Mouse (Mus musculus): ENCODE measurements around the gene Hist1h4h. TPM values are rescaled to one million over a fixed set of nuclear protein-coding genes. Genes with fewer than 3 reads are reported as not detected.

Gene Hist1h4h
- 5,750 and 5,753 TPM in 2 replicates for total RNA-seq (2012; rRNA removed)
- 1 to 10 TPM in 1 of 2 experiments, not detected in 1; 9.9 TPM for polyA plus RNA-seq (2012; ENCODE audit: insufficient read depth in 1 of 2, insufficient read length in 2 of 2, low read depth in 1 of 2, low replicate concordance in 2 of 2, missing spikeins in 1 of 2)

- peak within 1 kb of the TSS; percentile 100 for H3K27ac ChIP-seq (ENCODE audit: control insufficient read depth, low read depth, low read length)
- TF ChIP-seq POLR2A (IDR thresholded peaks at IDR 0.05; ENCODE audit: control insufficient read depth in 1 of 2, insufficient read depth in 1 of 2, low read depth in 1 of 2, low read length in 2 of 2, poor library complexity in 1 of 2): peak; percentile 98
- TF ChIP-seq CHD1 (IDR thresholded peaks at IDR 0.05; ENCODE audit: low read depth, low read length): no peak
- peak; percentile 78; the same call in 1 of the 2 replicates for TF ChIP-seq UBTF (IDR thresholded peaks at IDR 0.05; ENCODE audit: borderline replicate concordance, insufficient read depth, low read depth, low read length)
- TF ChIP-seq MEF2A (IDR thresholded peaks at IDR 0.05; ENCODE audit: extremely low read depth, insufficient replicate concordance, low read depth, low read length, poor library complexity, severe bottlenecking): no peak
- TF ChIP-seq POLR2AphosphoS5 (IDR thresholded peaks at IDR 0.05; ENCODE audit: borderline replicate concordance, low read depth, low read length): peak; percentile 98
- no peak for TF ChIP-seq E2F4 (IDR thresholded peaks at IDR 0.05; ENCODE audit: borderline replicate concordance, low read depth, low read length)
- TF ChIP-seq NELFE (IDR thresholded peaks at IDR 0.05; ENCODE audit: low read depth, low read length): no peak
- no peak for TF ChIP-seq TCF12 (IDR thresholded peaks at IDR 0.05; ENCODE audit: low read depth, low read length)
- TF ChIP-seq ZKSCAN1 (IDR thresholded peaks at IDR 0.05; ENCODE audit: low read depth, low read length): no peak
- TF ChIP-seq CTCF (IDR thresholded peaks at IDR 0.05 in 2 of 3, conservative IDR thresholded peaks at IDR 0.05 in 1 of 3; ENCODE audit: control insufficient read depth in 1 of 3, insufficient read depth in 1 of 3, low read depth in 2 of 3, low read length in 3 of 3, poor library complexity in 1 of 3, severe bottlenecking in 1 of 3): no peak
- TF ChIP-seq MYC (IDR thresholded peaks at IDR 0.05; ENCODE audit: low read depth, low read length): no peak
- TF ChIP-seq SIN3A (IDR thresholded peaks at IDR 0.05; ENCODE audit: low read length): no peak
- TF ChIP-seq TBP (IDR thresholded peaks at IDR 0.05; ENCODE audit: low read depth, low read length): peak; percentile 99
- no peak for TF ChIP-seq RCOR1 (IDR thresholded peaks at IDR 0.05; ENCODE audit: low read depth, low read length)
- no peak for TF ChIP-seq ZNF384 (IDR thresholded peaks at IDR 0.05; ENCODE audit: low read depth, low read length)
- TF ChIP-seq CHD2 (IDR thresholded peaks at IDR 0.05; ENCODE audit: low read length): no peak
- no peak for TF ChIP-seq JUND (IDR thresholded peaks at IDR 0.05; ENCODE audit: low read depth, low read length)
- H3K79me2 ChIP-seq (ENCODE audit: control insufficient read depth, insufficient read depth, low read length, poor library complexity): peaks cover 4% of the 10 kb centered on the region; the same call in 1 of the 2 replicates
- peak; percentile 98 for DNase-seq (ENCODE audit: low read depth, low spot score)
- no peaks in the 10 kb centered on the region for H3K27me3 ChIP-seq (ENCODE audit: control insufficient read depth in 1 of 2, insufficient read depth in 2 of 2, low read length in 2 of 2)
- no peaks in the 10 kb centered on the region for H3K9me3 ChIP-seq (replicated peaks; ENCODE audit: insufficient read depth, low read length)
- peak within 1 kb of the TSS; percentile 50 to 81 for H3K4me3 ChIP-seq (ENCODE audit: control insufficient read depth in 1 of 2, insufficient read depth in 1 of 2, low read depth in 2 of 2, low read length in 2 of 2)
- H3K9ac ChIP-seq (ENCODE audit: control insufficient read depth, low read depth, low read length, poor library complexity, severe bottlenecking): peak within 1 kb of the TSS; percentile 94
- peaks cover 0 to 23% of the 10 kb centered on the region in 2 experiments; a peak in 2 of 4 replicates for H3K36me3 ChIP-seq (ENCODE audit: control insufficient read depth in 1 of 2, insufficient read depth in 2 of 2, low read length in 2 of 2)
- H3K4me1 ChIP-seq (ENCODE audit: control insufficient read depth in 1 of 2, insufficient read depth in 2 of 2, low read length in 2 of 2): peaks cover 0 to 6% of the 10 kb centered on the region in 2 experiments; a peak in 2 of 4 replicates
Measured at GRCm38 (mm10) chr13:23530901-23531875, at the start of gene Hist1h4h. Gene Hist1h4h (plus strand): TSS chr13:23531050.

- DNase-seq (ENCODE audit: low read depth, low spot score): peak; percentile 24
- Histone ChIP-seq H3K27me3 (ENCODE audit: control insufficient read depth in 1 of 2, insufficient read depth in 2 of 2, low read length in 2 of 2) (peaks cover 9 to 19% of the 10 kb centered on the region in 2 experiments), H3K4me1 (ENCODE audit: control insufficient read depth in 1 of 2, insufficient read depth in 2 of 2, low read length in 2 of 2) (no peaks in the 10 kb centered on the region), H3K4me3 (ENCODE audit: control insufficient read depth in 1 of 2, insufficient read depth in 1 of 2, low read depth in 2 of 2, low read length in 2 of 2) (no peak overlapping the region), H3K79me2 (ENCODE audit: control insufficient read depth, insufficient read depth, low read length, poor library complexity) (no peaks in the 10 kb centered on the region), H3K27ac (ENCODE audit: control insufficient read depth, low read depth, low read length) (no peak overlapping the region), H3K9me3 (replicated peaks; ENCODE audit: insufficient read depth, low read length) (no peaks in the 10 kb centered on the region), H3K9ac (ENCODE audit: control insufficient read depth, low read depth, low read length, poor library complexity, severe bottlenecking) (no peak overlapping the region), H3K36me3 (ENCODE audit: control insufficient read depth in 1 of 2, insufficient read depth in 2 of 2, low read length in 2 of 2) (no peaks in the 10 kb centered on the region)
- TF ChIP-seq BHLHE40 (IDR thresholded peaks at IDR 0.05; ENCODE audit: borderline replicate concordance, low read depth, low read length): no peak
- TF ChIP-seq USF2 (IDR thresholded peaks at IDR 0.05; ENCODE audit: borderline replicate concordance in 1 of 2, insufficient read depth in 1 of 2, low read depth in 1 of 2, low read length in 2 of 2): no peak
- no peak for TF ChIP-seq ZNF384 (IDR thresholded peaks at IDR 0.05; ENCODE audit: low read depth, low read length)
- no peak for TF ChIP-seq MYC (IDR thresholded peaks at IDR 0.05; ENCODE audit: low read depth, low read length)
- TF ChIP-seq SIN3A (IDR thresholded peaks at IDR 0.05; ENCODE audit: low read length): no peak
- no peak for TF ChIP-seq RAD21 (IDR thresholded peaks at IDR 0.05; ENCODE audit: low read depth, low read length)
- TF ChIP-seq MAZ (IDR thresholded peaks at IDR 0.05; ENCODE audit: low read depth, low read length): no peak
- no peak for TF ChIP-seq MYB (IDR thresholded peaks at IDR 0.05; ENCODE audit: low read depth, low read length)
- TF ChIP-seq USF1 (IDR thresholded peaks at IDR 0.05; ENCODE audit: low read depth, low read length): no peak
- no peak for TF ChIP-seq UBTF (IDR thresholded peaks at IDR 0.05; ENCODE audit: borderline replicate concordance, insufficient read depth, low read depth, low read length)
- TF ChIP-seq TBP (IDR thresholded peaks at IDR 0.05; ENCODE audit: low read depth, low read length): no peak
- no peak for TF ChIP-seq ZC3H11A (IDR thresholded peaks at IDR 0.05; ENCODE audit: low read depth, low read length)
- TF ChIP-seq MAFK (IDR thresholded peaks at IDR 0.05; ENCODE audit: borderline replicate concordance, low read depth, low read length): no peak
- TF ChIP-seq CHD2 (IDR thresholded peaks at IDR 0.05; ENCODE audit: low read length): no peak
Measured at GRCm38 (mm10) chr13:23483153-23483552, 47.7 kb upstream of the Hist1h4h start.
